Mouse (Mus musculus) cerebellum, adult 18-20 months (tissue): ENCODE results near the gene Fign.

Experiments
- DNase-seq, 2 experiments: peaks; one replicate each; pipeline ENCODE4 v3.0.0; 2021

The Fign gene

GRCm38 (mm10) chr2:64048142-64048541 lies 49.7 kb downstream of the Fign start:
- no peak for DNase-seq

GRCm38 (mm10) chr2:64043099-64043498 lies 54.7 kb downstream of the Fign start:
- DNase-seq, result no peak

- no peak for DNase-seq
Measured at GRCm38 (mm10) chr2:64035393-64035792, 62.4 kb downstream of the Fign start.

- no peak for DNase-seq
Measured at GRCm38 (mm10) chr2:64033871-64034270, 64.0 kb downstream of the Fign start.

GRCm38 (mm10) chr2:64025961-64026360 lies 71.9 kb downstream of the Fign start:
- no peak for DNase-seq

GRCm38 (mm10) chr2:63994304-63995023 lies 103.4 kb downstream of the Fign start:
- DNase-seq, result no peak

- no peak for DNase-seq
Measured at GRCm38 (mm10) chr2:63985426-63985825, 112.4 kb downstream of the Fign start.

GRCm38 (mm10) chr2:63982351-63982751 lies 115.5 kb downstream of the Fign start:
- no peak for DNase-seq

GRCm38 (mm10) chr2:63981449-63981848 lies 116.4 kb downstream of the Fign start:
- DNase-seq, result no peak

GRCm38 (mm10) chr2:63969633-63970032 lies 128.2 kb downstream of the Fign start:
- no peak for DNase-seq

- DNase-seq, result no peak
Measured at GRCm38 (mm10) chr2:63931041-63931440, 166.8 kb downstream of the Fign start.

GRCm38 (mm10) chr2:63926481-63927097 lies 171.2 kb downstream of the Fign start:
- no peak for DNase-seq

GRCm38 (mm10) chr2:63925721-63926235 lies 172.1 kb downstream of the Fign start:
- DNase-seq, result no peak
